Mouse (Mus musculus): ENCODE data around the gene Sorcs1.
A peak's percentile ranks its signal among the peaks of the same experiment; 100 is the strongest.

The Sorcs1 gene

DNA sequence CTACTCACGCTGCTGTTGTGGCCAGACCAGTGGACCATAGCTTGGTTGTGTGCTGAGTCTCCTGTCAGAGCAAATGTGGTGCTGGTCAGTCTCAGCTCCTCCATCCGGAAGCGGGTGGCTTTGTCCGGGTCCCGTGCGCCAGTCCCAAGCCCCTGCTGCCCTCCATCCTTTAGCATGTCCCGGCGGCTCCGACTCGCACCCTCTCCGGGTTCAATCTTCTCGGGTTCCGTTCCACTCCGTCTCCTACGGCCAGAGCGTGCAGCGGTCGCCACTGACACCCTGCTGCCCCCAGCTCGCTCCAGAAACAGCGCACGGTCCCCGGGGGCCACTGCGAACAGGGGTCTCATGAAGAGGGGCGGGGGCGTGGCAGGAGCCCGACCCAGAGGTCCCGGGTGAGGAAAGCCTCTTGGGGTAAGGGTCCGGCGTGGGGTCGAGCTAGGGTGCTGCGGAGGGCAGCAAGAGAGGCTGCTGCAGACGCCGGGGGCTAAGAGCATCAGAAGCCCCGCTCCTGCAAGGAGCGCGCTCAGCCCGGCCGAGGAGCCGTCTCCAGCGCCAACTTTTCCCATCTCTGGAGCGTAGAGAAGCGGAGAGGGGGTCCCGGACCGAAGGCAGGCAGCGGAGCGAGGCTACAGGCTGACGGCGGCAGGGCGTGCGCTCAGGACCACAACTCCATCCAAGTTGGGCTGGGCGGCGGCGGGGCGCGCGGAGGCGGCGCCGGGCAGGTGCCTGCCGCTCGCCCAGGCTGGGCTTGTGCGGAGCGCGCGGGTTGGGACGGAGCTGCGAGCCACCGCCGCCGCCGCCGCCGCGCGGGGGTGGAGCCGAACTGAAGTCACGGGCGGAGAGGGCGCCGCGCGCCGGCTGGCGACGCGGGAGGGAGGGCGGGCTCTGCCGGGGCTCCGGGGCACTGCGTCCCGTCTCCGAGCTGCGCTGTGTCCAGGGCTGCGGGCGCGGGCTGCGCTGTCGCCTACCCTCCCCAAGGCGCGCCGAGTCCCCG lies at the start of gene Sorcs1:
TSS of gene Sorcs1 (minus strand) at position 744 of the 994 bp plus-strand sequence.
- peak; percentile 45 for DNase-seq (ENCODE audit: low read depth, low spot score)

DNA sequence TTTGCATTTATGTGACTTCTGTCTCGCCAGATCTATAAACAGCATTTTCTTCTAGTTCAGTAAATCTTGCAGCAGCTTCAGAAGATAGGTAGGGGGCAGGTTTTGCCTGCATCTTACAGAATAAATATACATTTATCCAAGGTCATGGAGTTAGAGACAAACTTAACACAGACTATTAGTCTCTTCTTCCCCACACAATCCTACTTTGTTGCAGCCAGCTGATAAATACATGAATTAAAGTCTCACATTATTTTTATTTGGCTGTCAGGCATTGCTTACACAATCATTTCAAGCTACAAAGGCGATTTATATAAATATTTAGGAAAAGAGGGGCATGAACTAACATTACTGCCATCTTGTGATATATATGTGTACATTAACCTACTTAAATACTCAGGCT lies 4.8 kb upstream of the Sorcs1 start:
- no peak for DNase-seq (ENCODE audit: low read depth, low spot score)

DNA sequence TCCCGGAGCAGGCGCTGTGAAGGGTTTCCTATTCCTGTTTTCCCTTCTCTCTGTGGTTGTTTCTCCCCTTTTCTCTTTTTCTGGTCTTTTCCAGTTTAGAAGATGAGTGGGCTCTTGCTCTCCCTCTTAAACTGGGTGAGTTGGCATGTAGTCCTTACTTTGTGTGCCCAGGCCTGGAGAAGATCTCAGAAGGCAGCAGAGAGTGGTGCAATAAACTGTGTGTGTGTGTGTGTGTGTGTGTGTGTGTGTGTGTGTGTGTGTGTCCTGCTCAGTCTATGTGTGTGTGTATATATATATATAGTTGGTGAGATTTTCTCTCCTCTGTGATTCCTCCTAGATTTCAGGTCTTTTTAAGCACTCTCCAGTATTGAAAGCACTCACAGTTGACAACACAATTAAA lies 500 bp upstream of the Sorcs1 start:
- peak; percentile 5 for DNase-seq (ENCODE audit: low read depth, low spot score)

DNA sequence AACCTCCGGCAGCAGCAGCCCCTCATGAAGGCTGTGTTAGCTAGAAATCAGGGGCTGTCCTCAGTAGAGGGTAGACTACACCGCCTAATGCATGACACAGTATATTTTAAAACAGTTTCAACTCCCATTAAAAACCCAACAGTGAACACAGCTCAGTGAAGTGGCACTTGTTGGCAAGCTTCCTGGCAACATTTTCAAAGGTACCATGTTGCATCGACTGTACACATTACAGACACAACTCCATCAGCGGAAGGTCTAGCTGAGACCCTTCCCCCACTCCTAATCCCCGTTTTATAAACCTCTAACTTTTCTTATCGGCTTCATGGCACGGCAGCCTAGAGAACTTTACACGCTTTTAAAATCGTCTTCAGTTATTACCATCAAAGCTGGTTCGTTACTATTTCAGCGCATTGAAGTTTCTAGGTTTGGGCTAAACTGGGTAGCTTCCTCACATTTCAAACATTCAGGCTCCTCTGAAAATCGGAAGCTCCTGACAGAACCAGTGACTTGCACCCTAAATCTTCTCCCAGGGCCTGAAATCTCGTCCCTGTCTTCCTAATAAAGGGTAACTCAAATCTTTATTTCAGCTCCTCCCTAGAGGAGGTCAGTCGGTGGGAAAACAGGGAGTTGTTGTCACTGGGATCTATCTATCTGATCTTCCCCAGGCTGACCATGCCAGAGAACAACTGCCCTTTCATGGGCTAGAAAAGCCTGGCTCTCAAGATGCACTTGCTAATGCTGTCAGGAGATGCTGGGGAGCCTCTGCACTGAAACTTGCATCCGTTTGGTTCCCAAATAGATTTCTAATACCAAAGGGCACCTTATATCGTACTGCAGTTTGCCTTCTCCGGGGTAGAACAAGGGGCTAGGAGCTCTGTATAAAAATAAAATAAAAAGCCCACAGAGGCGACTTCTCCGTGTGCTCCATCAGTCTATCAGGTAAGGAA lies 1.6 kb downstream of the Sorcs1 start:
- DNase-seq (ENCODE audit: low read depth, low spot score), result no peak

DNA sequence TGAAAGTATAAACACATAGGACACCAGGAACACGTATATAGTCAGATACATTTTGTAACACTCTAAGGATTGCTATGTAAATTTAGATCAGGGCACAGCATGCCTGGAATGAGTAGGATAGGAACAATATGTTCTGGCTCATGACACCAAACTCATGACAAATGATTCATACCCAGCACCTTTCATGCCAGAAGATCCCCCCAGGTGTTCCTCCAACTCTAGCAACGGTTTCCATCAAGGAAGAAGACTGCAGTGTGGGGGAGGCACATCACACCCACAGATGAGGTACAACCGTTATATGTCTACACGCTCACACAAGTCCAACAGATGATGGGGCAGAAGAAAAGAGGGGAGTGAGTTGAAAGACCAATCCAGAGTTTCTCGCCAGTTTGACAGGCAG lies 3.5 kb downstream of the Sorcs1 start:
- DNase-seq (ENCODE audit: low read depth, low spot score), result no peak

DNA sequence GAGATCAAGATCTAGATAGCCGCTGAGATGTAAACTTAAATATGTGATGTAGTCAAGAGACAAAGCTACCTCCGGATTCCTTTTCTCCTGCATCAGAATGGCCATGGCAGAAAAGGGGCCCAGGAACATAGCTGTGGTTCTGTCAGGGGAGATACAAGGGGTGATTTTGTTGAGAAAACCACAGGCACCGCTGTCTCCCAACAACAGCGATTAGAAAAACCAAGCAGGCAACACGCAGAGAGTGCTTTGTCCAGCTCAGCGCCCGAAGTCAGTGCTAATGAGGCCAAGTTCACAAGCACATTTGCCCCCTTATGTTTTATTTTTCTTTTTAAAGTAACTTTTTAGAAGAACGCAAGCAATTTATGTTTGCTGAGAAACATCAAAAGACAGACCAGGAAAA lies 10.9 kb downstream of the Sorcs1 start:
- DNase-seq (ENCODE audit: low read depth, low spot score), result no peak

DNA sequence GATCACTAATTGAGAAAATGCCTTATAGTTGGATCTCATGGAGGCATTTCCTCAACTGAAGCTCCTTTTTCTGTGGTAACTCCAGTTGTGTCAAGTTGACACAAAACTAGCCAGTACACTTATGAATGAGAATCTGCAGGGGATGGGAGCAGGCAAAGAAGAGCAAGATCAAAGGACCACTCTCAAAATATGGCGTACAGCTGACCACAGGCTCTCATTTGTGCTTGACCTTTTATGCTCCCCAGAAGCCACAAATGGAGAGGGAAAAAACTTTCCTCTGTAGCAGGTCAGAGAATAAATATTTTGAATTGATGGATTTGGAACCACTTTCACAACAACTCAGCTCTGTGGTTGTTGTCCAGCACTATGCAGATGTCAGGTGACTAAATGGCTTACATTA lies 14.1 kb downstream of the Sorcs1 start:
- no peak for DNase-seq (ENCODE audit: low read depth, low spot score)

DNA sequence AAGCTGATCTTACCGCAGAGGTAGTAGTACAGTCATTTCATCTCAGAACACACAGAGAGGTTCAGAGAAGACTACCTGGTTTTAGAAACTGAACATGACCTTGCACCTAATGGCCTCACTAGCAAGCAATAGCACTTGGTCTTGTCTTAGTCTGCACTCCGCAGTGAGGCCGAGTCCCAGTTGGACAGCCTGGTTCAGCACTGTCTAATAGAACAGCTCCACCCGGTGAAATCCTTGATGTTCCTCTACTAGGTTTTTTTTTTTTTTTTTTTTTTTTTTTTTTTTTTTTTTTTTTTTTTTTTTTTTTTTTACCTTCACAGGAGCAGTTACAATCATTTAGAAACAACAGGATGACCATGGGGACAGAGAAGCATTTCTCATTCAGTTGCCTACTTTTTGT lies 19.3 kb downstream of the Sorcs1 start:
- no peak for DNase-seq (ENCODE audit: low read depth, low spot score)

DNA sequence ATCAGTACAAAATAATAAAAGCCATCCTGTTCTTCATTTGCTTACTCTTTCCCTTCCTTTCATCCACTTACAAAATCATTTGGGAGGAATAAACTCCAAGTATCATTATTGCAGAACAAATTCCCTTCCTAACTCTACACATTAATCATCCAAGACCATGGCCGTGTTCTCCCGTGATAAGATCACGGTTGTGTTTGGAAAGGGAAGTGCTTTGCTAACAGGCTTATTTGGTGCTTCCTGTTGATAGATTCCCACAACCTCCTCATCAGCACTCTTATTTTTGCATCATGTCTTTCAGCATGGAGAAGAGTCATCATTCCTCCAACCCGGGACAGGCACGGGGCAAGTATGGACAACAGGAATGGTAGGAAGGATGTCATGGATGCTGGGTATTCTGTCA lies 25.7 kb downstream of the Sorcs1 start:
- DNase-seq (ENCODE audit: low read depth, low spot score), result no peak

DNA sequence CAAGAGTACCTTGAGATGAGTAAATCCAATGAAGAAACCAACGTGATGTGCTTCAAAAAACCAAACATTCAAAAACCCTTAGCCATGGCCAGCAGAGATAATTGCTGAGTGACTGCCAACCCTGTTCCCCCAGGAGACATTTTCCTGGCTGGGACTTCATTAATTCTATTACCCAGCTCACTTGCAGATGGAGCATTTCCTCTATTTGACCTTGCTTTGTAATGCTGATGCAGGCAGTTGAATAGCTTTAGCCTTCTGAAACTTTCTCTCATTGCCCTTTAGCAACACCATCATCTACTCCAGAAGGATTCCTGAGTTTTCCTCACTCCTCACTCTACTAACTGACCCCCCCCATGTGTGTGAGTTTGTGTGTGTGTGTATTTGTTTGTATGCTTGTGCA lies 34.6 kb downstream of the Sorcs1 start:
- no peak for DNase-seq (ENCODE audit: low read depth, low spot score)

DNA sequence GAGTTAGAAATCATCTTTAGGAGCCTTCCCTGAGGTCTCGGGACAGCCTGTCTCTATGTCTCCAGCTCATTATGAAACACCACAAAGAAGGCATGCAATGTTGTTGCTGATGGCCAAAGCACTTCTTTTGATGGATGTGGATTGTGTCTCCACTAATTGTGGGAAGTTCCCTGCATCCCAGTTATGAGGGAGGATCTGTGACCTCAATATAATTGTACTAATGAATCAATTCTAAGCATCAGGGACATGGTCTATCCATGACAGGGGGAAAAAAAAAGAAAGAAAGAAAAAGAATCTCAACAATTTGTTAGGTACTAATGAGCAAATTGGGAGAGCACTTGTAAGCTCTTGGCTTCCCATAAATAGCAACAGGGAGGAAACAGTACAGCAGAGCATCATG lies 36.3 kb downstream of the Sorcs1 start:
- no peak for DNase-seq (ENCODE audit: low read depth, low spot score)

DNA sequence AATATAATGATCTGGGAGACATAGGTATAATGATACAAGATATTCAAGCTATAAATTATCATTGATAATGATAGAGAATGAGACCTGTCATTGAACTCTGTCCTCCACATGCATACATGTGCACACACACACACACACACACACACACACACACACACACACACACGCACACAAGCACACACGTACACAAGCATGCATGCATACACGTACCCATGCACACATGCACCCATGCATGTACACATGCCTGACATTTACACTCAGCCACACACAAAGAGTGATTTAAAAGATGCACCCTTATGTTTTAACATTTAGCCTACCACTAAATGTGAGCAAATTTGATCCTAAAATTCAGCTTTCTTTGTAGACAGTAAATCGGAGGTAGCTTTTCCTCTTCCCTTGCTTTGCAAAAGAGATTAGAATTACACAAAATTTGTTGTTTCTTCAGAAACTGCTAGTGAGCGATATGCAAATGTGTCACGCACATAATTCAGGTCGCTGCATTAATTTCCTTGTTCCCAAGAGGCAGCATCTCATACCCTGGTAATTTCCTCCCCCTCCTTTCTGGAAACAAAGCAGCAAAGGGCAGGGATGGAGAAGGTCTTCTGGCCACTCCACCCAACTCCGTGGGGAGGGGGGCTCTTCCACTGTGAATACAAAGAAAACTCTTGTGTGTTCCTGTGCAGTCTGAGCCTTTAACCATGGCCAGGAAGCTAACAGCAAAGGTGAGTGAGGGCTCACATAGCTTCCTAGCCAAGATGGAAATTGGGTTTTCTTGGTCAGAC lies 38.0 kb downstream of the Sorcs1 start:
- DNase-seq (ENCODE audit: low read depth, low spot score), result no peak

DNA sequence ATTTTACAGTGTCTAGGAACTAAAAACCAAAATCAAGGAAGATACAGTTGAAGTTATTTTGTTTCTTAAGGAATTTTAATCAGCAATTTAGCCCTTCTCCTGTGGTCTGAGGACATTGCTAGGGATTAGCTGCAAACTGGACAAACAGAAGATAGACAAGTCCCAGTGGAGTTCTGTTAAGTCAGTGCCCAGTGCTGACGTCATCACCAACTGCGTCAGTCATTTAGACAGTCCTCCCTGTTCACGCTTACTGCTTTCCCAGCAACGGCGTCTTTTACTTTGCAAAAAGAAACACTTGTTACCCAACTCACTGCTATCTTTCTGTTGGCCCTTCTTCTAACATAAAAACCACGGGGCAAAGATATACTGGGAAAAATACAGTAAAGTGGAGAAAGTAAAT lies 40.3 kb downstream of the Sorcs1 start:
- DNase-seq (ENCODE audit: low read depth, low spot score), result no peak

DNA sequence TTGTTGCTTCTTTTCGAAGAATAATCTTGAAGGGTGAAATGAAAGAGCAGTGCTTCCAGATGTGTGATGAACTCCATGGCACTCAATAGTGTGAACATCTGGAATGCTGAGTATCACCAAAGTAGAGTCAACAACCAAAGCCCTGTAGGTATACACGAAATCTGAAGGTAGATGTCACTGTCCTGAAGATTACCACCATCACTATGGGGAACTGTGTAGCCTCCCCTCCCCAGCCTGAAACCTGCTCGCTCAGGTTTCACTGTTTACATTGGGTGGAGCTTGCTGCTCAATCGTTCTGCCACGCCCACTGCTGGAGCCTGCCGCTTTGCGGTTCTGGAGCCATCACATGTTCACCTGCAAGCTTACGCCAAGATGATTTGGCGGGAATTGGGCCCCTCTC lies 64.4 kb downstream of the Sorcs1 start:
- DNase-seq (ENCODE audit: low read depth, low spot score), result no peak

DNA sequence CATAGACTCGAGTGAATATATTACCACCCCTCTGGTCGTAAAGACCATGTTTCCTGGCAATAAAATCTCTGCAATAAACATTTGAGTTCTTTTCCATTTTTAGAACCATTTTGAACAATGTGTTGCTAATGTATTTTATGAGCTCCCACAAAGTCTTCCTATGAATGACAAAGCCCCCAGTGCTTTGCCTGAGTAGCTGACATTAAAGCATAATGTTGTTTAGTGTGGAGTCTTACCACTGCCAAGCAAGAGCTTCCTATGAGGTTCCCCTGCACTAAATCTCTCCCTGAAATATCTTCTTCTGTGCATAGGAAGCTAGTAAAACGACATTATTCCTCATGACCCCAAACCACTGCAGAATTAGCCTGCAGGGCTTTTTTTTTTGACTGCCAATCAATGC lies 66.8 kb downstream of the Sorcs1 start:
- no peak for DNase-seq (ENCODE audit: low read depth, low spot score)

DNA sequence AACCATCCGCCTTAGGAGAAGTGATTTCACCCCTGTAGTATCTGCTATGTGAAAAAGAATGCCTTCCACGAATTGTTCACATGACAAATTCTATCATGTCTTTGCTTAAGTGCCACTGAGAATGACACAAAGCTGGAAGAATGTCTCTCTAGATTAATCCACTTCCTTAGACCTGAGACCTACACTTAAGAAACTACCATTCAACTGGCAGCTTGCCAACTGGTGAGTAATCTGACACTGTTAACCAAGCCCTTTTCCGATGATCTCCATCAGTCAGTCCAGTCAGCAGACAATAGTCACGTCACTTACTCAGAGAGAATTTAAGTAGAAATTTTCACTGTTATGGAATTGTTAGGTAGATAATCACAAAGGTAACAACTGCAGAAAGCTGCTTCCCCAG lies 74.6 kb downstream of the Sorcs1 start:
- no peak for DNase-seq (ENCODE audit: low read depth, low spot score)

DNA sequence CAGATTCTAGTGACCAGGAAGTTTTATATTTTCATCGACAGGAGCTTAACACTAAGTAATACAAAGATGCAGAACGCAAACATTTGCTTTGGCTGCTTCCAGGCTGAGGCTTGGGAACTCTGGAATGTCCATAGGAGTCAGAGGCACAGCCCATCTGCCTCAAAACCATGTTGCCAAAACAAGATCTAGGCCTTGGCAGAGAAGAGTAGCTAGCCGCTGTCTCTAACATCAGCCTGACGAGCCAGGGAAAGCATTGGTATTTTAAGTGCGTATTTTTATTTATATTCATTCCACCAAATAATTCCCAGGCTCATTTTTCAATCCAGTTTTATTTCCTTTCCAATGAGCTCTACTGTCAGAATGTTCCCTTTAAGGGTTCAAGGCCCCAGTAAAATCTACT lies 75.1 kb downstream of the Sorcs1 start:
- no peak for DNase-seq (ENCODE audit: low read depth, low spot score)

DNA sequence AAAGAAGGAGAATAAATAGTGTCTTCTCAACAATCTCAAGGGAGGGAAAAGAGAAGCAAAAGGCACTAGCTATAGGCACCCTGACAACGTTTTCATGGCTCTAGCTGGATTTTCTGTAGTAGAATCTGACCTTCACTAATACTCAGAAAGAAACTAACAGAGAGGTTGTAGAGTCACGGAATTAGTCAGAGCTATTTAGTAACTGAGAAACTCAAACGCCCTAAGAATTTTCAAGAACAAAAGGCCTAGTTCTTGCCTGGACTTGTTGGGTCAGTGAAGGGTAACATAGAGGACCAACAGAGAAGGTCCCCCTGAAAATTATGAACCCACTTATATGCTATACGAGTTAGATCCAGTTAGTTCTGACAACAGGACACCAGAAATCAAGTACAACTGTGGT lies 81.1 kb downstream of the Sorcs1 start:
- DNase-seq (ENCODE audit: low read depth, low spot score), result no peak

DNA sequence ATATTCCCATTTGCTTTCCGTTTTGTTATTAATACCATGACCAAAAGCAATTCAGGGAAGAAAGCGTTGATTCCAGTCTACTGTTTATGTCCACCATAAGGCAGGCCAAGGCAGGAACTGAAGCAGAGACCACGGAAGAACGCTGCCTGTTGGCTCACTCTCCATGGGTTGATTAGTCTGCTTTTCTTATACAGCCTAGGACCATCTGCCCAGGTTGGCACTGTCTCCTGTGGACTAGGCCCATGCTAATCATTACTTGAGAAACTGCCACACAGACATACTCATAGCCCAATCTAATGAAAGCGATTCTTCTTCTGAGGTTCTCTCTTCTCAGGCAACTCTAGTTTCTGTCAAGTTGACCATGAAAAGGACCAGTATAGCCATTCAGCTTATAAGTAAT lies 92.3 kb downstream of the Sorcs1 start:
- no peak for DNase-seq (ENCODE audit: low read depth, low spot score)

DNA sequence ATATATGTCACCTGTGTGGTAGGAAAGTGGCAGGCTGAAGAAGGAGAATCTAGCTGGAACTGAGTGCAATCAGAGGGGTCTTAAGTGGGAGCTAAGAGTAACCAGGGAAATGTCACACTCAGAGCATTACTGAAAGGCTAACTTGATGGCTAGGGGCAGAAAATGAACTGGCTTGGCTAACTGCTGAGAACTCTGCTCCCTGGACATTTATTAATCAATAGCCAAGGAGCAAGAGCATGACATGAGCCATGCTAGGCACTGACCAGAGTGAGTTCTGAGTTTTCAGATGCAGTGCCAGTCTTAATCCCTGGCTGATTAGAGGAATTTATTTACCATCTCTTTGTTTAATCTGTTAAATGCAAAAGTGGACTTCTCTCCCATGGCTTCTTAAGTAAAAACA lies 95.5 kb downstream of the Sorcs1 start:
- DNase-seq (ENCODE audit: low read depth, low spot score), result no peak

DNA sequence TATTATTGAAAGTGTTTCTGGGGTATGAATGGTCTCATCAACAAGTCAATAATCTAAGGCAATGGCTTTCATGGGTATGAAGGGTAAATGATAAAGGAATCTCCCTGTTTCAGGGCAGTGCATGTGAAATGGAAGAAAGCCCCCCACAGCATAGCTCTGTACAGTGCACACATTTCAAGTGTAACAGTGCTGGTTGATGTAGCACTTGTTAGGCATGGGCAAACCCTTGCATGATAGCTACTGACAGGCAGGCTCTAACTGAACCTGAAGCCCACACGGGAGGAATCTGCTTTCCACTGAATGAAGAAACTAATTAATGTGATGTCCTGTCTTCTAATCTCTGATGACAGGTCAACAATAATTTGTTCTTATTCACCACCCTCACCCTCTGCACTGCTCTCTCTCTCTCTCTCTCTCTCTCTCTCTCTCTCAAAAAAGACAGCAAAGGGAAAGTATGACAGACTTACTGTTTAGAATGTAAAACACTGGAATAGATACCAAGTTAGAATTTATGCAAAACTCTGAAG lies 108.7 kb downstream of the Sorcs1 start:
- DNase-seq (ENCODE audit: low read depth, low spot score), result no peak
